Mouse (Mus musculus) forebrain, embryonic 15.5 days (tissue): ENCODE data around the gene Urm1. TPM values are rescaled to one million over a fixed set of nuclear protein-coding genes. Genes with fewer than 3 reads are reported as not detected.
A peak's percentile ranks its signal among the peaks of the same experiment; 100 is the strongest.

Source experiments
- ATAC-seq: fragments of 200-750 bp; cut with Nextera tagmentation; replicated peaks from 2 replicates; pipeline ENCODE4 v1.8.0; 2017; ENCODE audit warnings: mild to moderate bottlenecking, moderate TSS enrichment, moderate library complexity
- H3K27ac ChIP-seq: fragments of 300-500 bp; sonication (generic); replicated peaks from 2 replicates; pipeline ENCODE4 v1.5.1; 2015; ENCODE audit warnings: mild to moderate bottlenecking, inconsistent platforms
- H3K27me3 ChIP-seq: fragments of 300-500 bp; sonication (generic); 2 replicates; pipeline ENCODE4 v1.6.1; 2015; ENCODE audit warnings: inconsistent platforms
- H3K36me3 ChIP-seq: fragments of 300-500 bp; sonication (generic); 2 replicates; pipeline ENCODE4 v1.6.1; 2015; ENCODE audit warnings: mild to moderate bottlenecking, inconsistent platforms
- H3K4me1 ChIP-seq: fragments of 300-500 bp; sonication (generic); 2 replicates; pipeline ENCODE4 v1.6.1; 2015; ENCODE audit warnings: inconsistent platforms
- H3K4me2 ChIP-seq: fragments of 300-500 bp; sonication (generic); replicated peaks from 2 replicates; pipeline ENCODE4 v1.6.1; 2015; ENCODE audit warnings: mild to moderate bottlenecking, inconsistent platforms
- H3K4me3 ChIP-seq: fragments of 300-500 bp; sonication (generic); 2 replicates; pipeline ENCODE4 v1.5.1; 2015; ENCODE audit warnings: mild to moderate bottlenecking, inconsistent platforms
- H3K9ac ChIP-seq: fragments of 300-500 bp; sonication (generic); replicated peaks from 2 replicates; pipeline ENCODE4 v1.6.1; 2015; ENCODE audit warnings: mild to moderate bottlenecking, inconsistent platforms
- H3K9me3 ChIP-seq: fragments of 300-500 bp; sonication (generic); 2 replicates; pipeline ENCODE4 v1.6.1; 2016; ENCODE audit warnings: inconsistent platforms
- WGBS: fragments of 180-500 bp; shearing (Covaris S2); methylation state at CpG from one replicate; pipeline ENCODE4 v1.1.7; 2015; ENCODE audit warnings: mixed read lengths; 5-methylcytosine and 5-hydroxymethylcytosine counted together
- polyA plus RNA-seq: library from polyadenylated mRNA; unstranded; fragments of >200 nt; fragmentation: Nextera tagmentation; extraction: Ambion mirVana; gene quantifications from 2 replicates; pipeline ENCODE4 v1.2.1, GENCODE M21; 2015

Urm1 gene
- polyA plus RNA-seq, 1 experiment from 2014 or later = 21.2 TPM

GRCm38 (mm10) chr2:29855585-29856210 lies 35.8 kb downstream of the Urm1 start:
- H3K27me3 ChIP-seq = no peaks in the 10 kb centered on the region
- no peaks in the 10 kb centered on the region for H3K36me3 ChIP-seq
- H3K27ac ChIP-seq = no peak overlapping the region
- no peaks in the 10 kb centered on the region for H3K9me3 ChIP-seq
- H3K4me1 ChIP-seq = 0 out of 2 replicates have a peak, but pooled peaks cover 6% of the 10 kb centered on the region
- H3K4me2 ChIP-seq = no peak overlapping the region
- 74% methylated on average over 10 of the region's 10 CpGs for WGBS
- H3K9ac ChIP-seq = no peak overlapping the region
- no peak for ATAC-seq
- no peak overlapping the region for H3K4me3 ChIP-seq

- no peaks in the 10 kb centered on the region for H3K27me3 ChIP-seq
- no peaks in the 10 kb centered on the region for H3K9me3 ChIP-seq
- 6% methylated on average over 19 of the region's 19 CpGs for WGBS
- 0 out of 2 replicates have a peak, but pooled peaks cover 6% of the 10 kb centered on the region for H3K4me1 ChIP-seq
- H3K4me3 ChIP-seq = no peak overlapping the region
- no peaks in the 10 kb centered on the region for H3K36me3 ChIP-seq
- H3K9ac ChIP-seq = no peak overlapping the region
- no peak overlapping the region for H3K4me2 ChIP-seq
- no peak for ATAC-seq
- H3K27ac ChIP-seq = no peak overlapping the region
These were observed 36.8 kb downstream of the Urm1 start for GRCm38 (mm10) chr2:29856451-29857260.

- H3K4me3 ChIP-seq = no peak overlapping the region
- 0 out of 2 replicates have a peak, but pooled peaks cover 6% of the 10 kb centered on the region for H3K4me1 ChIP-seq
- no peak for ATAC-seq
- no peak overlapping the region for H3K4me2 ChIP-seq
- H3K9me3 ChIP-seq = no peaks in the 10 kb centered on the region
- H3K27me3 ChIP-seq = no peaks in the 10 kb centered on the region
- no peak overlapping the region for H3K9ac ChIP-seq
- 44% methylated on average over 2 of the region's 2 CpGs for WGBS
- no peak overlapping the region for H3K27ac ChIP-seq
- no peaks in the 10 kb centered on the region for H3K36me3 ChIP-seq
These were observed 37.5 kb downstream of the Urm1 start for GRCm38 (mm10) chr2:29857341-29857740.

- Histone ChIP-seq H3K4me1 (0 out of 2 replicates have a peak, but pooled peaks cover 6% of the 10 kb centered on the region), H3K36me3 (no peaks in the 10 kb centered on the region), H3K4me3 (no peak overlapping the region), H3K27me3 (no peaks in the 10 kb centered on the region), H3K9me3 (no peaks in the 10 kb centered on the region), H3K4me2 (no peak overlapping the region), H3K27ac (no peak overlapping the region), H3K9ac (no peak overlapping the region)
- 81% methylated on average over 5 of the region's 5 CpGs for WGBS
- ATAC-seq = no peak
These were observed 38.1 kb downstream of the Urm1 start for GRCm38 (mm10) chr2:29857967-29858366.

- H3K9ac ChIP-seq = no peak overlapping the region
- H3K4me1 ChIP-seq = 0 out of 2 replicates have a peak, but pooled peaks cover 6% of the 10 kb centered on the region
- H3K36me3 ChIP-seq = no peaks in the 10 kb centered on the region
- H3K4me3 ChIP-seq = no peak overlapping the region
- H3K4me2 ChIP-seq = no peak overlapping the region
- ATAC-seq = no peak
- no peak overlapping the region for H3K27ac ChIP-seq
- no peaks in the 10 kb centered on the region for H3K27me3 ChIP-seq
- no peaks in the 10 kb centered on the region for H3K9me3 ChIP-seq
- WGBS = 15% methylated on average over 5 of the region's 5 CpGs
These were observed 39.0 kb downstream of the Urm1 start for GRCm38 (mm10) chr2:29858748-29859473.

GRCm38 (mm10) chr2:29865125-29865524 lies 45.2 kb downstream of the Urm1 start:
- no peaks in the 10 kb centered on the region for H3K36me3 ChIP-seq
- WGBS = 82% methylated on average over 4 of the region's 4 CpGs
- H3K9me3 ChIP-seq = no peaks in the 10 kb centered on the region
- no peak for ATAC-seq
- no peak overlapping the region for H3K4me3 ChIP-seq
- no peak overlapping the region for H3K9ac ChIP-seq
- H3K4me1 ChIP-seq = peaks cover 14% of the 10 kb centered on the region
- H3K27ac ChIP-seq = no peak overlapping the region
- H3K4me2 ChIP-seq = no peak overlapping the region
- H3K27me3 ChIP-seq = no peaks in the 10 kb centered on the region

- peak within 1 kb of the TSS; percentile 58 for H3K4me3 ChIP-seq
- 0% methylated on average over 40 of the region's 44 CpGs for WGBS
- peak; percentile 93 for ATAC-seq
These were observed 49.2 kb downstream of the Urm1 start, which contains the start of gene Cercam for GRCm38 (mm10) chr2:29868949-29869645. Gene Cercam, plus strand, starts transcription at chr2:29869164.

GRCm38 (mm10) chr2:29869646-29870451 lies 50.0 kb downstream of the Urm1 start:
- Histone ChIP-seq H3K27me3 (no peaks in the 10 kb centered on the region), H3K4me3 (peak overlapping the region; percentile 58), H3K36me3 (no peaks in the 10 kb centered on the region), H3K4me1 (peaks cover 17% of the 10 kb centered on the region), H3K9ac (peak overlapping the region; percentile 54), H3K27ac (peak overlapping the region; percentile 81; the same call in 1 of the 2 replicates), H3K9me3 (no peaks in the 10 kb centered on the region), H3K4me2 (peak overlapping the region; percentile 89)
- 3% methylated on average over 17 of the region's 17 CpGs for WGBS
- no peak; the same call in 1 of the 2 replicates for ATAC-seq

More at GRCm38 (mm10) chr2:29868949-29869645, 49.2 kb downstream of the Urm1 start, which contains the start of gene Cercam:
- peak within 1 kb of the TSS; percentile 89 for H3K4me2 ChIP-seq
- no peaks in the 10 kb centered on the region for H3K36me3 ChIP-seq
- no peaks in the 10 kb centered on the region for H3K9me3 ChIP-seq
- H3K27ac ChIP-seq = peak within 1 kb of the TSS; percentile 81
- H3K4me1 ChIP-seq = peaks cover 17% of the 10 kb centered on the region
- H3K27me3 ChIP-seq = no peaks in the 10 kb centered on the region
- H3K9ac ChIP-seq = peak within 1 kb of the TSS; percentile 54

- H3K27ac ChIP-seq = no peak overlapping the region
- no peak overlapping the region for H3K4me3 ChIP-seq
- H3K4me1 ChIP-seq = peaks cover 17% of the 10 kb centered on the region
- 92% methylated on average over 10 of the region's 10 CpGs for WGBS
- no peak overlapping the region for H3K4me2 ChIP-seq
- H3K36me3 ChIP-seq = no peaks in the 10 kb centered on the region
- ATAC-seq = no peak
- no peaks in the 10 kb centered on the region for H3K27me3 ChIP-seq
- no peak overlapping the region for H3K9ac ChIP-seq
- no peaks in the 10 kb centered on the region for H3K9me3 ChIP-seq
These were observed 52.9 kb downstream of the Urm1 start for GRCm38 (mm10) chr2:29872581-29873295.

- no peaks in the 10 kb centered on the region for H3K36me3 ChIP-seq
- no peaks in the 10 kb centered on the region for H3K27me3 ChIP-seq
- H3K9me3 ChIP-seq = no peaks in the 10 kb centered on the region
- H3K4me2 ChIP-seq = no peak overlapping the region
- no peak overlapping the region for H3K27ac ChIP-seq
- WGBS = 84% methylated on average over 4 of the region's 4 CpGs
- H3K4me1 ChIP-seq = peaks cover 15% of the 10 kb centered on the region
- ATAC-seq = no peak
- no peak overlapping the region for H3K4me3 ChIP-seq
- H3K9ac ChIP-seq = no peak overlapping the region
These were observed 53.9 kb downstream of the Urm1 start for GRCm38 (mm10) chr2:29873801-29874200.
